Mouse (Mus musculus) midbrain, embryonic 14.5 days (tissue): ENCODE measurements at regions not wholly inside any gene's neighbourhood (a gene's known extent, or its start where the extent isn't known, plus 50 kb on each side); places are given as distances from the start of the nearest gene placed in this dataset.

Source experiments
- ATAC-seq: fragments of 200-750 bp; cut with Nextera tagmentation; 2 replicates; pipeline ENCODE4 v1.8.0; 2017; ENCODE audit warnings: moderate number of reproducible peaks, moderate library complexity; ENCODE audit not compliant: low FRiP score, low TSS enrichment
- DNase-seq: peaks from one replicate; pipeline ENCODE4 v3.0.0-alpha.2; 2015
- H3K27ac ChIP-seq: fragments of 300-500 bp; sonication (generic); replicated peaks from 2 replicates; pipeline ENCODE4 v1.5.1; 2014; ENCODE audit warnings: mild to moderate bottlenecking, low read depth, low read length, moderate library complexity
- H3K27me3 ChIP-seq: fragments of 300-500 bp; sonication (generic); 2 replicates; pipeline ENCODE4 v1.6.1; 2014; ENCODE audit warnings: low read length, control low read depth, mixed read lengths; ENCODE audit not compliant: control insufficient read depth, insufficient read depth
- H3K36me3 ChIP-seq: fragments of 300-500 bp; sonication (generic); 2 replicates; pipeline ENCODE4 v1.6.1; 2014; ENCODE audit warnings: low read length, control low read depth; ENCODE audit not compliant: control insufficient read depth, insufficient read depth
- H3K4me1 ChIP-seq: fragments of 300-500 bp; sonication (generic); 2 replicates; pipeline ENCODE4 v1.6.1; 2014; ENCODE audit warnings: mild to moderate bottlenecking, antibody characterized with exemption, low read length, control low read depth; ENCODE audit not compliant: control insufficient read depth, insufficient read depth
- H3K4me2 ChIP-seq: fragments of 300-500 bp; sonication (generic); 2 replicates; pipeline ENCODE4 v1.6.1; 2014; ENCODE audit warnings: mild to moderate bottlenecking, low read length, moderate library complexity
- H3K4me3 ChIP-seq: fragments of 300-500 bp; sonication (generic); replicated peaks from 2 replicates; pipeline ENCODE4 v1.5.1; 2014; ENCODE audit warnings: low read depth, low read length
- H3K9ac ChIP-seq: fragments of 300-500 bp; sonication (generic); replicated peaks from 2 replicates; pipeline ENCODE4 v1.6.1; 2014; ENCODE audit warnings: mild to moderate bottlenecking, low read length, moderate library complexity
- H3K9me3 ChIP-seq: fragments of 300-500 bp; sonication (generic); 2 replicates; pipeline ENCODE4 v1.6.1; 2016; ENCODE audit warnings: low read length, control low read depth, mixed read lengths; ENCODE audit not compliant: control insufficient read depth
- WGBS: fragments of 180-500 bp; shearing (Covaris S2); extraction: QIAGEN DNeasy Blood & Tissue Kit; methylation state at CpG from one replicate; pipeline ENCODE4 v1.1.7; 2014; 5-methylcytosine and 5-hydroxymethylcytosine counted together

GRCm38 (mm10) chr15:61789847-61790562, 867.2 kb upstream of the A1bg start:
- H3K4me1 ChIP-seq = no peaks in the 10 kb centered on the region
- no peak overlapping the region for H3K4me3 ChIP-seq
- WGBS = 86% methylated on average over 7 of the region's 7 CpGs
- H3K27me3 ChIP-seq = no peaks in the 10 kb centered on the region
- no peak for DNase-seq
- H3K27ac ChIP-seq = no peak overlapping the region
- no peak for ATAC-seq
- no peaks in the 10 kb centered on the region for H3K36me3 ChIP-seq
- no peaks in the 10 kb centered on the region for H3K9me3 ChIP-seq
- no peak overlapping the region for H3K4me2 ChIP-seq
- H3K9ac ChIP-seq = no peak overlapping the region

GRCm38 (mm10) chr15:61787046-61787445, 864.2 kb upstream of the A1bg start:
- no peak for DNase-seq
- Histone ChIP-seq H3K9ac (no peak overlapping the region), H3K4me3 (no peak overlapping the region), H3K27me3 (no peaks in the 10 kb centered on the region), H3K4me1 (no peaks in the 10 kb centered on the region), H3K36me3 (no peaks in the 10 kb centered on the region), H3K9me3 (no peaks in the 10 kb centered on the region), H3K27ac (no peak overlapping the region), H3K4me2 (no peak overlapping the region)
- 85% methylated on average over 1 of the region's 1 CpGs for WGBS
- ATAC-seq = no peak

- no peak for DNase-seq
- H3K27me3 ChIP-seq = no peaks in the 10 kb centered on the region
- 83% methylated on average over 2 of the region's 2 CpGs for WGBS
- ATAC-seq = no peak
- H3K4me1 ChIP-seq = no peaks in the 10 kb centered on the region
- H3K4me3 ChIP-seq = no peak overlapping the region
- no peaks in the 10 kb centered on the region for H3K36me3 ChIP-seq
- H3K4me2 ChIP-seq = no peak overlapping the region
- no peaks in the 10 kb centered on the region for H3K9me3 ChIP-seq
- no peak overlapping the region for H3K9ac ChIP-seq
- no peak overlapping the region for H3K27ac ChIP-seq
Observed at GRCm38 (mm10) chr15:61781531-61781930, 858.7 kb upstream of the A1bg start.

GRCm38 (mm10) chr15:61772996-61773395, 850.2 kb upstream of the A1bg start:
- no peak for DNase-seq
- H3K27me3 ChIP-seq = no peaks in the 10 kb centered on the region
- H3K36me3 ChIP-seq = no peaks in the 10 kb centered on the region
- no peak overlapping the region for H3K4me3 ChIP-seq
- H3K4me2 ChIP-seq = no peak overlapping the region
- H3K27ac ChIP-seq = no peak overlapping the region
- no peak for ATAC-seq
- H3K9ac ChIP-seq = no peak overlapping the region
- H3K9me3 ChIP-seq = no peaks in the 10 kb centered on the region
- 93% methylated on average over 4 of the region's 4 CpGs for WGBS
- no peaks in the 10 kb centered on the region for H3K4me1 ChIP-seq

- 65% methylated on average over 14 of the region's 14 CpGs for WGBS
- H3K27me3 ChIP-seq = no peaks in the 10 kb centered on the region
Observed at GRCm38 (mm10) chr15:61770721-61771542, 848.1 kb upstream of the A1bg start.

GRCm38 (mm10) chr15:61766544-61767094, 843.8 kb upstream of the A1bg start:
- 67% methylated on average over 2 of the region's 2 CpGs for WGBS
- Histone ChIP-seq H3K36me3 (no peaks in the 10 kb centered on the region), H3K4me2 (no peak overlapping the region), H3K4me1 (no peaks in the 10 kb centered on the region), H3K27ac (no peak overlapping the region), H3K9me3 (no peaks in the 10 kb centered on the region), H3K27me3 (no peaks in the 10 kb centered on the region), H3K4me3 (no peak overlapping the region), H3K9ac (no peak overlapping the region)
- ATAC-seq (no peak), DNase-seq (no peak)

More at GRCm38 (mm10) chr15:61770721-61771542, 848.1 kb upstream of the A1bg start:
- H3K27ac ChIP-seq = no peak overlapping the region
- H3K9ac ChIP-seq = no peak overlapping the region
- H3K4me3 ChIP-seq = no peak overlapping the region
- no peaks in the 10 kb centered on the region for H3K4me1 ChIP-seq
- ATAC-seq (no peak), DNase-seq (peak; percentile 8)
- no peaks in the 10 kb centered on the region for H3K9me3 ChIP-seq
- no peak overlapping the region for H3K4me2 ChIP-seq
- no peaks in the 10 kb centered on the region for H3K36me3 ChIP-seq

GRCm38 (mm10) chr15:61753802-61754201, 831.0 kb upstream of the A1bg start:
- no peak for ATAC-seq
- Histone ChIP-seq H3K9me3 (no peaks in the 10 kb centered on the region), H3K4me3 (no peak overlapping the region), H3K4me1 (no peaks in the 10 kb centered on the region), H3K4me2 (no peak overlapping the region), H3K9ac (no peak overlapping the region), H3K27ac (no peak overlapping the region), H3K36me3 (no peaks in the 10 kb centered on the region), H3K27me3 (no peaks in the 10 kb centered on the region)
- DNase-seq = no peak
- WGBS = 92% methylated on average over 2 of the region's 2 CpGs

GRCm38 (mm10) chr15:61723696-61724095, 800.9 kb upstream of the A1bg start:
- Histone ChIP-seq H3K27ac (no peak overlapping the region), H3K36me3 (no peaks in the 10 kb centered on the region), H3K9ac (no peak overlapping the region), H3K27me3 (no peaks in the 10 kb centered on the region), H3K4me1 (no peaks in the 10 kb centered on the region), H3K4me2 (no peak overlapping the region), H3K9me3 (no peaks in the 10 kb centered on the region), H3K4me3 (no peak overlapping the region)
- ATAC-seq (no peak), DNase-seq (no peak)
- WGBS = 52% methylated on average over 1 of the region's 1 CpGs
